Mouse (Mus musculus): ENCODE measurements around the gene Rdh16.
"Not testable (repeated sequence)": the region's sequence is repeated elsewhere in the genome, so short reads cannot be mapped to it uniquely, and the experiment has no call there.

Gene Rdh16

GRCm38 (mm10) chr10:127834186-127834585 lies 33.2 kb downstream of the Rdh16 start:
- DNase-seq (ENCODE audit: low spot score in 2 of 2): not testable (repeated sequence)

GRCm38 (mm10) chr10:127835292-127835691 lies 34.3 kb downstream of the Rdh16 start:
- DNase-seq (ENCODE audit: low spot score in 2 of 2): no peak

DNA sequence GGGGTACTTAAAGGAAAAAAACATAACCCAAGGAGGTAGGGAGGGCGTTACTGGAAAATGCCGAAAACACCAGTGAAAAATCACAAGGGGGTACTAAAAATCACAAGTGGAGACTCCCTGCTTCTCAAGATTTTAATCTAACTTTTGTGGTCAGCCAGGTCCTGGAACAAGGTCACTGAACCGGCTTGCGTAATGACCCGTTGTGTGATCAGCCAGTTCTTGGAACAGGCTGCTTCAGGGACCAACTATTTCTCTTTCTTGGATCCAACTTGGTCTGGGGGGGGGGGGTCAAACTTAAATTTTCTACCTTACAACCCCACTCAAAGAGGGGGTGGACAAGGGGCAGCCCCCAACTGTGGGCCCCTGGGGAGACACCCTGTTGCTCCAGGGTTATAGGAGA lies 36.8 kb downstream of the Rdh16 start:
- not testable (repeated sequence) for DNase-seq (ENCODE audit: low spot score in 2 of 2)

DNA sequence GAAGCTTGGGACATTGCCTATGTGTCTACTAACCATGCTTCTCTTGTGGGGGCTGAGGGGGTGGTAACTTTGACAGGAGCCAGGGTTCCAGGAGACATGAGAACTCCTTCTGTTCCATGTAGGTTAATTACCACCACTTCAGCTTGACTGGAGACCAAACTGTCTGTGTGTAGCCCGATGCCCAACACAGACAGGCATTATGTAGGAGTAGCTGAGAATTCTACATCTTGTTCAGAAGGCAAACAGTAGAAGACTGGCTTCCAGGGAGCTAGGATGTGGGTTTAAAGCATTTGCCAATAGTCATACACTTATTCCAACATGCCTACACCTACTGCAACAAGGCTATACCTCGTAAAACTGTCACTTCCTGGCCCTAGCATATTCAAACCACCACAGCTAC lies 37.6 kb downstream of the Rdh16 start:
- DNase-seq (ENCODE audit: low spot score in 2 of 2): no peak

DNA sequence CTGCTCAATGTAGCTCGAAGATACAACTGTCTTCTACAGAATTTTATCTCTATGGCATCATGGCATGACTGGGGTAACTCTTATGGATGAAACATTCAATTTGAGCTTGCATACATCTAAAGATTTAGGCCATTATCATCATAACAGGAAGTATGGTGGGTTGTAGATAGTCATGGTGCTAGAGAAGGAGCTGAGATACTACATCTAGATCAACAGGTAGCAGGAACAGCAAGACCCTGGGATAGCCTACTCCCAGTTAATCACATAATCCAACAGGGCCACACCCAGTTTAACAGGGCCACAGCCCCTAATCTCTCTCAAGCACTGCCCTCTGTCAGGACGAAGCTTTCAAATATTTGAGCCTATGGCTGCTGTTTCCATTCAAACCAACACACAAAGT lies 39.8 kb downstream of the Rdh16 start:
- DNase-seq (ENCODE audit: low spot score in 2 of 2): no peak

DNA sequence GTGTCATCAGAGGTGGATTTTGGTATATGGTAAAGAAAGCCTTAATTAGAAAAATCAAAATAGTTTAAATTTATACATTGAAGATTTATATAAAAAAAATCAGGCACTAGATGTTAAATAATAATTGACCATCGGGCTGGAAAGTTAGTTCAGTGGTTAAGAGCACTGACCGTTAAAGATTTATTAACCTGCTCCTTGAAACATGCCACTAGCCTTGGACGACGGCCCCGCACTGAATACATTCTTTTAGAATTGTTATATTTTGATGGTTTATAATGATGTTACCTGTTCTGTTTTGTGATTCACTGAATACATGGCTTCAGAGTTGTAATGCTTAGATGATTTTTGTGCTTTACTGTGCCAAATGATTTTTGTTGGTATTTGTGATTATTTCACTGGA lies 45.0 kb downstream of the Rdh16 start:
- not testable (repeated sequence) for DNase-seq (ENCODE audit: low spot score in 2 of 2)

GRCm38 (mm10) chr10:127848089-127848488 lies 47.1 kb downstream of the Rdh16 start:
- DNase-seq (ENCODE audit: low spot score in 2 of 2): no peak

- DNase-seq (ENCODE audit: low spot score in 2 of 2): no peak
These were observed 48.7 kb downstream of the Rdh16 start, which contains the start of gene Rdh19 for GRCm38 (mm10) chr10:127849628-127850027. Gene Rdh19, plus strand, starts transcription at chr10:127849928.

DNA sequence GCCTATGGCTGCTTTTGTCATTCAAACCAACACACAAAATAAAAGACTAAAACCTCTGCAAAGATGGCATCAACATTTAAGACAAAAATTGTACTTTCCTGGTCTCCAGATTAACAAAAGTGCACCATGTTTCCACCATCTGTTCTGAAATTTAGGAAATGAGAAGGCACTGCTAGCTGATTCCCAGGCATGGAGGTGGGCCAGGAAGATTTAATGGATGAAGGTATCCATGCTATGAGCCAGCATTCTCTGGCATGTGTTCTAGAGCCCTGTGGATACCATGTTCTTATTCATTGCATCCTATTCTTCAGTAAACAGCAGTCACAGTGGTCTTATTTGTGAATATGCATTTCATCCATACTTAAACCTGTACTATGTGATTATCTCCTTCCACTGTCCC lies 55.4 kb downstream of the Rdh16 start:
- DNase-seq (ENCODE audit: low spot score in 2 of 2): no peak

DNA sequence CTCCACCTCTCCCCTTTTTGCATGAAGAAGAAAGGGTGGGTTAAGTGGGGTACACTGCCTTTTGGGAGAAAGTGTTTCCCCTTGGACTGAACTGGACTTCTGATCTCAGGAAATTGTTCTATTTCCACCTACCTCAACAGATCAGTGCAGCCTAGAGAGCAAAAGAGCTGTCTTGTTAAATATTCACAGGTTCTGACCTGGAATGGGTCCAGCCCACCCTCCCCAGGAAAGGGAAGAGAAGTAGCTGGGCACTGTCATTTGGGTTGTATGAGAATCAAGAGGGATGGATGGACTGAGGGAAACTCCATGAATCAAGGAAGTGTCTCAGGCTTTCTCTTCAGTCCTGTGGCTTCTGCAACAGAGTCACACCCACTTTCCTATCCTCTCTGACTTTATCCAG lies 64.0 kb downstream of the Rdh16 start:
- no peak for DNase-seq (ENCODE audit: low spot score in 2 of 2)

DNA sequence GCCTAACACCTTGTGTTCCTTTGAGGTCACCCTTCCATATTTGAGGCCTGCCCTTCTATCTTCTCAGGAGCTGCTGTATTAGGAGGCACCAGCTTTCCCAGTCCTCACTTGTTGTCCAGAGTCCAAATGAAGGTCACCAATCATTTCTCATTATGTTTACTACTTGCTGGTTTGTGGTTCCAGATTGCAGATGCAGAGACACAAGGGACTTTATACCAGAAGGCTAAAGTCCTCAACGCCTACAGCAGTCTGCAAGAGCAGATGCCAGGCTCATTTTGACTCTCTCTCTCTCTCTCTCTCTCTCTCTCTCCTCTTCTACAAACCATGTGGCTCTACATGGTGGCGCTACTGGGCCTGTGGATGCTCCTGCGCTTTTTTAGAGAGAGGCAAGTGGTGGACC lies 65.3 kb downstream of the Rdh16 start, which contains the start of gene Rdh16f2:
Gene Rdh16f2 (plus strand): TSS at position 243 of the 400 bp plus-strand sequence.
- no peak for DNase-seq (ENCODE audit: low spot score in 2 of 2)

DNA sequence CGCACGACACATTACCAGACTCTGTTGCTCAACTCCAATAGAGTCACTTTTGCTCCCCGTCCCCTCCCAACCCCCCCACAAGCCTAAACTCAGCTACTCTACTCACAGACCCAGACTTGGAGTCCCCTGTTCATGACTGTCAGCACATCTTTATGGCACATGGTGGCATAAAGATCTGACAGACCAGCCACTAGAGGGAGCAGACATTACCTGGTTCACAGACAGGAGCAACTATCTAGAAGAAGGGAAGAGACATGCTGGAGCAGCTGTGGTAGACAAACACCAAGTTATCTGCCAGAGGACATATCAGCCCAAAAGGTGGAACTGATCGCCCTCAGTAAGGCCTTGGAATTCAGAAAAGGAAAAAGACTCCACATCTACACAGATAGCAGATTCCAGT lies 71.5 kb downstream of the Rdh16 start:
- DNase-seq (ENCODE audit: low spot score in 2 of 2): peak in 1 of 2 experiments; percentile 11

GRCm38 (mm10) chr10:127877681-127878080 lies 76.7 kb downstream of the Rdh16 start:
- DNase-seq (ENCODE audit: low spot score in 2 of 2): no peak

DNA sequence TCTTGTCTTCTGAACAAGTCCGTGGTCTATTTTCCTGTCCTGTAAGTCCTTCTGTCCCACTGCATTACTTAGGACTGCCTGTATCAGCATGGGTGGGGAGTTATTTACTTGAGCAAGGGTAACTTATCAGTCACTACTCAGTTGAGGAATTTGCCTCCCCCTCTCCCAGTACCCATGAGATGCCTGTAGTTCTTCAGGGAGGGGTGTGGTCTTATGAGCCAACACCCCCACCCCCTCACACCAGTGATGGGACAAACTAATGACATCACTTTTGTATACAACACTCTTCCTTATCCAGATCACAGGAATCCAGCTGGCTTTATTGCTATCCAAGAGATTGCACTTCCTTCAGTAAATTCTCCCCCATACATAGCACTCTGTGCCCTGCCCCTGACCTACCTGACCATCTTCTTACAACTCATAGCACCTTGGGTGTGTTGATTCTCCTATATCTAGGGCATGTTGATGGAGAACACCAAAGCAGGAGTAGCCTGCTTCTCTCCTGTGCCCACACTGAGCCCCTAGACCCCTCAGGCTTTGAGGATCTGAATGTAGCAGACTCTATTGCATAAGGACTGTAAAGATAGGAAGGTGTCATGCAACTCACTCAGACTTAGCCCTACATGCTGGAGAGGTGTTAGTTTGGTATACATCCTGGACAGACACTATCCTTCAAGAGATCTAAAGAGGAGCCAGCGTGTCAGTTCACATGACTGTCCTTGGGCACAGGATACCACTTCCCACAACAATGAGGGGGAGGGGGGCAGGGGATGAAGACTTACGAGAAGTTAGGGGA lies 77.5 kb downstream of the Rdh16 start:
- no peak for DNase-seq (ENCODE audit: low spot score in 2 of 2)

DNA sequence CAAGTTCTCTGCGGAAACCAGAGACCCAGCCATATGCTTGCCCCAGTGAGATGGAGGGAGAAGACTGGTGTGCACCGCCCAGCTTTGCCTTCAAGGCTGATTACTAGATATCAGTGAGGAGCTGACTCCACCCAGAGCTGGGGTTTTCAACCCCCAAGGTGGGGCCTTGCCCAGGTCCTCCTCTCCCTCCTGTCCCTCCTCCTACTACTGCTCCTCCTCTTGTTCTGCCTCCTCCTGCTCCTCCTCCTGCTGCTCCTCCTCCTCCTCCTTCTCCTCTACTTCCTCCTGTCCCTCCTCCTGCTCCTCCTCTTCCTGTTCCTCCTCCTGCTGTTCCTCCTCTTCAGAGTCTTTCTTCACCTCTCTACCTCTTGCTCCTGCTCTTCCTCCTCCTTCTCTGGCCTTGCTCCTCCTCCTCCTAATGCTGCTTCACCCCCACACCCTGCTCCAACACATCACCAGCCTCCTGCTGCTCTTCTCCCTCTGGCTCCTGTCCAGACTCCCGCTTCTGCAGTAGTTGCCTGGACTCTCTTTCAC lies 78.3 kb downstream of the Rdh16 start:
- no peak for DNase-seq (ENCODE audit: low spot score in 2 of 2)

- DNase-seq (ENCODE audit: low spot score in 2 of 2): no peak
These were observed 80.1 kb downstream of the Rdh16 start for GRCm38 (mm10) chr10:127881041-127881440.

GRCm38 (mm10) chr10:127886551-127886950 lies 85.6 kb downstream of the Rdh16 start:
- DNase-seq (ENCODE audit: low spot score in 2 of 2): no peak

DNA sequence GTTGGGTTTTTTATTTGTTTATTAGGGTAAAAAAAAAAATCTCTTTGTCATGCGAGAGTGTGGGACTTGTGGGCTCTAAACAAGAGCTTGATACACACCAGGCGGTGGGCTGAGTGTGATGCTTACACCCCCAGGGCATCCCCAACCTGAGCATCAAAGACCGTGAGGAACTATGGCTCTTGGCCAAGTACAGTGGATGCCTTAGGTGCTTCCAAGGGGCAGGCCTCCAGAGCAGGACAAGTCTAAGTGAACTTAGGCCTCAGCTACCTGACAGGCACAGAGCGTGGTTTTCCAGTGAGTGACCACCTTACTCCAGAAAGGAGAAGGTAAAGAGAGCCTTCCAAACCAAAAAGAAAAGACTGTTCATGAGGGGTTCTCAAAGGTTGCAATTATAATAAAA lies 86.0 kb downstream of the Rdh16 start:
- no peak for DNase-seq (ENCODE audit: low spot score in 2 of 2)

DNA sequence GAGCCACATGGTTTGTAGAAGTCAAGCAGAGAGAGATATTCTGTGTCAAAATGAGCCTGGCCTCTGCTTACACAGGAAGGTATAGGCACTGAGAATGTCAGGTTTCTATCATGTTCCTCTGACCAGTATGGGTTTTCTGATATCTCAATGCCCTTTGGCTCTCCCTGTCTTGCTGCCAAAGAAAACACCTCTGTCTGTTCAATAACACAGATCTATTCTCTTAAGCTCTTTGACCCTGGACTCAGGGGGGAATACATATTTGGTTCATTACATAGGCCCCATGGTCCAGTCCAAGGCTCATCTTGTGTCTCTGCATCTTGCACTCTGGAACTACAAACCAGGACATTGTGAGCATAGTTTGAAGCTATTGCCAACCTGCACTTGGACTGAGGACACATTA lies 87.7 kb downstream of the Rdh16 start, which contains the start of gene Rdh7:
Gene Rdh7 (minus strand): TSS at position 213 of the 400 bp plus-strand sequence.
- no peak for DNase-seq (ENCODE audit: low spot score in 2 of 2)

GRCm38 (mm10) chr10:127891481-127891880 lies 90.5 kb downstream of the Rdh16 start:
- no peak for DNase-seq (ENCODE audit: low spot score in 2 of 2)

DNA sequence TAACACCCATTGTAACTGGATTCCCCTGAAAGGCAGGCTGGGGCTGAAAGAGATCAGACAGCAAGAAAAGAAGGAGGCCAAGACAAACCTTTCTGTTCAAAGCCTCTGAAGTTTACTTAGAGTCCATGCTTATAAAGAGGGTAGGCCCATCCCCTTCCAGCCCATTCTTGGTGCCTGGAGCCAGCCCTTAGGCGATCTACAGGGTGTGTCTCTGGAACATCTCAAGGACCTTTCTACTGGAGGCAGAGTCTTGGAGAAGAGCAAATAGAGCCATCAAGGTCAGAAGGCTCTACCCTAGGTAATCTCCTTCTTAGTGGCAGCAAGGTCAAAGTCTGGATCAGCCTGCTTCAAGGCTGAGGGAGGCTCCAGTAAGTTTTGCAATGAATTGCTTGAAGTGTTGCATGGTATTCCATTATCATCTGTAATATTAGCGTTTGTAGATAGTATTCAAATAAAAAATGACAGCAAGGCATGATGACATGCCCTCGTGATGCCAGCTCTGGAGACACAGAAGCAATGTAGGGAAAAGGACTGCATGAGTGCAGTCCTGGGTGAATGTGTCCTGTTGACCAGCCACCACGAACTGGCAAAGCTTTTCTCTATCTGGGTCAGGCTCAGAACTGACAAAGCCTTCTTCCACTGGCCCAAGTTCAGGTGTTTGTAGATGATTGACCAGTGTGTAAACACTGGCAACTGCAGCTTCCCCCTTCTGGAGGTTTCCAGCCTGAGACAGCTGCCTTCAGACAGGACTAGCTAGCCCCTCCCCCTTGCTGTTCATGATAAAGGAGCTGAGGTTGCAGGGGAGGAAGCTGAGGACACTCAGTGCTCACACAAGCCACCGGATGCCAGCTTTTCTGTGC lies 92.4 kb downstream of the Rdh16 start:
- peak; percentile 6 to 21 for DNase-seq (ENCODE audit: low spot score in 2 of 2)
